Mouse (Mus musculus) cerebellum, adult 11 months (tissue): ENCODE results near the gene Mrpl50.
"Not testable (repeated sequence)": the region's sequence is repeated elsewhere in the genome, so short reads cannot be mapped to it uniquely, and the experiment has no call there.

Experiments
- DNase-seq: peaks from one replicate; pipeline ENCODE4 v3.0.0; 2022

Gene Mrpl50

GRCm38 (mm10) chr4:49520572-49521340 lies at the start of gene Mrpl50, which contains the start of gene Zfp189:
TSS of gene Mrpl50 (minus strand) at chr4:49521093.
TSS of gene Zfp189 (plus strand) at chr4:49521176.
- DNase-seq, result peak; percentile 91

GRCm38 (mm10) chr4:49567613-49568012 lies 46.7 kb upstream of the Mrpl50 start:
- peak; percentile 58 for DNase-seq

- peak; percentile 80 for DNase-seq
These were observed 39.3 kb upstream of the Mrpl50 start for GRCm38 (mm10) chr4:49559915-49560772.

- DNase-seq, result no peak
These were observed 37.3 kb upstream of the Mrpl50 start for GRCm38 (mm10) chr4:49558181-49558580.

- DNase-seq, result no peak
These were observed 36.5 kb upstream of the Mrpl50 start for GRCm38 (mm10) chr4:49557375-49557774.

GRCm38 (mm10) chr4:49553380-49553779 lies 32.5 kb upstream of the Mrpl50 start:
- DNase-seq, result no peak

GRCm38 (mm10) chr4:49549383-49549782 lies 28.5 kb upstream of the Mrpl50 start, which contains the start of gene Aldob:
TSS of gene Aldob (minus strand) at chr4:49549546.
- DNase-seq, result no peak

- DNase-seq, result no peak
These were observed 26.8 kb upstream of the Mrpl50 start for GRCm38 (mm10) chr4:49547544-49548219.

- DNase-seq, result no peak
These were observed 26.1 kb upstream of the Mrpl50 start for GRCm38 (mm10) chr4:49546873-49547543.

- no peak for DNase-seq
These were observed 25.1 kb upstream of the Mrpl50 start for GRCm38 (mm10) chr4:49546026-49546425.

GRCm38 (mm10) chr4:49540966-49541365 lies 20.1 kb upstream of the Mrpl50 start:
- DNase-seq, result no peak

- no peak for DNase-seq
These were observed 18.8 kb upstream of the Mrpl50 start for GRCm38 (mm10) chr4:49539665-49540064.

GRCm38 (mm10) chr4:49536671-49537070 lies 15.8 kb upstream of the Mrpl50 start:
- DNase-seq, result no peak

- no peak for DNase-seq
These were observed 14.9 kb upstream of the Mrpl50 start for GRCm38 (mm10) chr4:49535675-49536294.

- no peak for DNase-seq
These were observed 14.1 kb upstream of the Mrpl50 start for GRCm38 (mm10) chr4:49535036-49535435.

- peak; percentile 28 for DNase-seq
These were observed 1.7 kb upstream of the Mrpl50 start for GRCm38 (mm10) chr4:49522576-49522975.

GRCm38 (mm10) chr4:49521346-49521745 lies 453 bp upstream of the Mrpl50 start:
- no peak for DNase-seq

GRCm38 (mm10) chr4:49519476-49519875 lies 1.4 kb downstream of the Mrpl50 start:
- no peak for DNase-seq

GRCm38 (mm10) chr4:49514441-49514840 lies 6.5 kb downstream of the Mrpl50 start:
- no peak for DNase-seq

GRCm38 (mm10) chr4:49512636-49513035 lies 8.3 kb downstream of the Mrpl50 start:
- DNase-seq, result no peak

GRCm38 (mm10) chr4:49510236-49510835 lies 10.6 kb downstream of the Mrpl50 start:
- not testable (repeated sequence) for DNase-seq

GRCm38 (mm10) chr4:49509183-49509582 lies 11.7 kb downstream of the Mrpl50 start:
- no peak for DNase-seq
